Mouse (Mus musculus) retina, embryonic 14.5 days (tissue): ENCODE measurements around the gene Lrrc4c.
A peak's percentile ranks its signal among the peaks of the same experiment; 100 is the strongest.

Experiments used
- DNase-seq: peaks from one replicate; pipeline ENCODE4 v3.0.0-alpha.2; 2015; ENCODE audit warnings: low spot score

Lrrc4c gene

GRCm38 (mm10) chr2:96317387-96318299 is at the start of gene Lrrc4c:
Gene Lrrc4c (plus strand): TSS chr2:96318169.
- DNase-seq: peak; percentile 57

DNA sequence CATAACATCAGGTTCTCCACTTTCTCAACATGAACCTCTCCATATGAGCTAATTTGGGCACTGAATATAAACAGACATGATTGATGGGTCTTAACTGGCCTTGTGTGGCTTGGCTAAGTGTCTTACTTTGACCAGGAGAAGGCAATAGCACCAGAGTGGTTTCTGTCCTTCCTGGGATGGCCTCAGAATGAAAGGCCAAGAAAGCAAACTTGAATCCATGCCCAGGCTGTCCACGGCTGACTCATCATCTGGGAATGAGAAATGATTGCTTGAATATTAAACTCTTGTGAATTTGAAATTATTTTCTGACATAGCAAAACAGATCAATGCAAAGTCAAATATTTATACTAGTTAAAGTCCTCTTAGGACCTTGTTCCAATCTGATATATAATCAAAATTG is 42.9 kb upstream of the Lrrc4c start:
- DNase-seq: no peak

- peak; percentile 10 for DNase-seq
Observed at GRCm38 (mm10) chr2:96282926-96283325, 35.0 kb upstream of the Lrrc4c start.

DNA sequence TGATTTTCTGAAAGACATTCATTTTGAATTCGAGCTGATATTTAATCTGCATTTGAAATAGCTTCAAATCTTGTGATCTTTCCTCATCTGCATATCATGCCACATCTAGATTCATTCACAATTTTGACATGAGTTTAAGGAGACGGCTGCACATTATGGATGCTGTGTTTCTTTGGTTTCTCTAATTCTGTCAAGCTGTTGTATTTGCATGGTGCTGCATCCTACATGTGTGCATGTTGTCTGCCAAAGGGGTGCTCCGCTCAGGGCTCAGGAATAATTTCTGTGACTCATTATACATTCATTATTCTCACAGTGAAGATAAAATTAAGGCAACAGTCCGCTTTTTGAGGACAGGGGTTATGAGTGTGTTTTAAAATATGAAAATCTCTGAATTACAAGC is 30.5 kb upstream of the Lrrc4c start:
- no peak for DNase-seq

- DNase-seq: no peak
Observed at GRCm38 (mm10) chr2:96290541-96290940, 27.4 kb upstream of the Lrrc4c start.

DNA sequence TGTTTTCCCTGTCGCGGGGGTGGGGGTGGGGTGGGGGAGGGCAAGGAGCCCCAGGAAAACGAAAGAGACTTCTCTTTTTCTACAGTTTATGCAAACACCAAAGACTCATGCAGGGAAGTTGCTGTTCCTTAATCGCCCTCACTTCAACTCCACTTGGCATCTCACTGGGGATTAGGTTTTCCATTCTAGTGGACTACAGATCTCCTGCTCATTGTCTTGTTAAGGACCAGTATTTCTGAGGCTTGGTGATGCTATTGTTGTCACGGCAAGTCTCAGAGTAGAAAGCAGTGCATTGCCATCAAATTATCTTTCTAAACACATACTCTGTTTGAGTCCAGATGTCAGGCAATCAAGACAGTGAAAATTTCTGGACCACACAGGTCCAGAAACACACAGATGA is 2.9 kb upstream of the Lrrc4c start:
- DNase-seq: peak; percentile 27

- DNase-seq: peak; percentile 54
Observed at GRCm38 (mm10) chr2:96316531-96316930, 1.4 kb upstream of the Lrrc4c start.

DNA sequence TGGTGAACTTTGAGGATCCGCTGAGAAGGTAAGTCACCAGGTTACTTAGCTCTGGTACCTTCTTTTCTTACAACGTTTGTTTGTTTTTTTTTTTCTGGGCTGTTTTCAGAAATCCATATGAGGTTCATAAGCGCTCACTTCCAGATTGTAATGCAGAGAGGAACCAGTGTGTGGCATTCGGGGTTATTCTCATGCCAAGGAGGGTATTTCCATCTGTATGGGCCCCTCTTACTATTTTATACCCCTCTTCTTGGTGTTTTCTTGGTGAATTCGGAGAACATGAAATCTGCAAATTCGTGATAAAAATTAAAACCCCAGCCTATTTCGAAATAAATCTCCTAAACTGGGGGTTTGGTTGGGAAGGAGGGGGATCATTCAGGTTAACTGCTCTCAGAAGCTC is 587 bp downstream of the Lrrc4c start:
- peak; percentile 40 for DNase-seq

GRCm38 (mm10) chr2:96319201-96319600 is 1.2 kb downstream of the Lrrc4c start:
- DNase-seq: peak; percentile 42

- DNase-seq: no peak
Observed at GRCm38 (mm10) chr2:96319649-96320048, 1.7 kb downstream of the Lrrc4c start.

DNA sequence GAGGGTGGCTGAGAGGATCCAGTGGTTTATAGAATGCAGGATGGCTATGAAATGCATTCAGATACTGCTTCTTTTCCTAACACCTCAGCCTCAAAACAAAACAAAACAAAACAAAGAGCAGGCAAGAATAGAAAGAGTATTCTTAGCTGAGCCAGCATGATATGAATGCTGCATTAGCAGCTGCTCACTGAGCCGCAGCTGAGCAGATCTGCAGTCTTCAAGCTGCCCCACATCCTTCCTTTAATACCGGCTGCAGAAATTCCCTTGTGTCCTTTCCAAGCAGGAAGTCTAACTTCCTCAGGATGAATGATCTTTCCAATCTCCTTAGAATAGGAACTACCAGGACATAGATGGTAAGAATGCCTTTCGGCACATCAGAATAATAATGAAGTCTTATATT is 16.7 kb downstream of the Lrrc4c start:
- no peak for DNase-seq

- DNase-seq: peak; percentile 68
Observed at GRCm38 (mm10) chr2:96337354-96337753, 19.4 kb downstream of the Lrrc4c start.

DNA sequence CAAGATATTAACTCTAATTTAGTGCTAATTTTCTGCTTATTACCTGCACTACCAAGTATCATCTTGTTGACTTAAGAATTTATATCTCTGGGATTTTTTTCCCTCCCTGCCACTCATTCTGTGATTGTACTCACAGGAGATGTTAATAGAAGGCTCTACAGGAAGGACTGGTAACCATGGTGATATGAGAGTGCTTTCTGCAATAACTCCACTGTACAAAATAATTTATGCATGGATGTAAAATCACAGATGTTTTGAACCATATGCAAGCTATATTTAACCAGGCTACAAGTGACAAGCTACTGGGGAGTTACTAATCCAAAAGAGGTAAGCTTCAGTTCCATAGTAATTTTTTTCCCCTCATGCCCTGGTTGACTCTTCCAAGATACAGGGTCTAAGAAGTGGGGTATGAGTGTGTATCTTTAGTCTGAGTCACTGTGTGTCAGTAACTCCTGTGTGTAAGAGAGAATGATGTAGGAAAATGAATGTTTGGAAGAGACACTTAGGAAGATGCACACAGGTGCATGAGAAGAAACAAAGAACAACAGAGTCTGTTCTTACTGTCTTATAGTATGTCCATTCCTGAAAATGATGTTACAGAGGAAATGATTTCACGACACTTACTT is 83.3 kb downstream of the Lrrc4c start:
- DNase-seq: no peak

DNA sequence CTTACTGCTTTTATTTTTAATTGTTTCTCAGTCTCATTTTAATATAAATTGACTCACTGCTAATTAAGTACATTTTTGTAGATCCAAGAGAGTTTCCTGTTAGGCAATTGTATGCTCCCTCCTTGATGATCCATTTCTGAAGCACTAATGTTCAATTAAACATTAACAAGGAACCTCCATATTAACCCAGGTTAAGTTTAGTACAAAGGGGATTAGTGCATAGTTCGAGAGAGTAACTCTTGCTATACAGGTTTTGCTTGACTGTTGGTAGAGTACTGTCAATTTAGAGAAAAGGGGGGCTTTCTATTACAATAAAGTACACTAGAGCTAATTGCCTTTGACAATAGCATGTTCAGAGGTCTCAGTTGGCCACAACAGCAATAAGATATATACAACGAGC is 84.5 kb downstream of the Lrrc4c start:
- DNase-seq: no peak

DNA sequence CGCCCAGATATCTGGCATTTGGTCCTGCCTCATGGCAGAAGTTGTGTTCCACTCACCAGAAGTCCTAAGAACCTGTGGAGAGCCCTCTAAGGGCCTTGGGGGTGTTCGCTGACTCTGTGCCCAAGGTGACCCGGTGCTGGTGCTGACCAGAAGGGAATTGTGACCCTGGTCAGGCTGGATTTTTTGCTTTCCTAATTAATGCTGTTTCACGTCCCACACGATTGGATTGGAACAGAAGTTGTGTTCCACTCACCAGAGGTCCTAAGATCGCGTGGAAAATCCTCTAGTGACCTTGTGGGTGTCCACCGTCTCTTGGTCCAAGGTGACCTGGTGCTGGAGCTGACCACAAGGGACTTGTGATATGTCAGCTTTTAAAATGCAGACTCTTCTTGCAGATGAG is 88.9 kb downstream of the Lrrc4c start:
- DNase-seq: no peak

DNA sequence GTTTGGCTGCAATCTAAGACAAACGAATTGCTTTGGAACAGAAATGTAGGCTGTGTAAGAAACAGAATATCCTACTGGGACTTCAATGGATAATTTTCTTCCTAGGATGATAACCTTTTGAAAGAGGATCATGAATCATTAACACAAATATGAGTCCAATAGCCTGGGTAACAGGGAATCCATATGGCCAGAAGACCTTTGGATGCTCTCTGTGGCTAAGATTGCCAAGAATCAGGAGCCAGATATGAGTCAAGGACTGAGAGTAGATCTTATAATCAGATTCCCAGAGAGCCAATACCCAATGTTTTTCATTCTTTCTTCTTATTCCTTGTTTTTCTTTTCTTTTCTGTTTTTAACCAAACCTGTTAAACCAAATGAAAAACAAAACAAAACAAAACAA is 93.2 kb downstream of the Lrrc4c start:
- no peak for DNase-seq

DNA sequence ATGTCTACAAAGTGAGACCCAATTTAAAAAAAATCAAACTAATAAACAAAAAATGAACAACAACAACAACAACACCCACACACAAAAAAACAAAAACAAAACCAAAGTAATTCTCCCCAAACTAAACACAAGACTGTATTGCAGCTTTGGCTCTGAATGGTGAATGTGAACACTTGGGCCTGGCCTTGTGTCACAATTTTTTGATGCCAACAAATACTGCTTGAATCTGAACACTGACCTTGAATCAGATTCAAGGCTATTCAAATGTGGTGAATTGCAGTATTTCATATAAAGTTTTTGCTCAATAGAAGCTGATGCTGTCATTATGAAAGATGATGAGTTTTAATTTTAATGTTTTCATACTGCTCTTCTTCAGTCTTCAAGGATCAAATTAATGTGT is 143.6 kb downstream of the Lrrc4c start:
- DNase-seq: no peak

DNA sequence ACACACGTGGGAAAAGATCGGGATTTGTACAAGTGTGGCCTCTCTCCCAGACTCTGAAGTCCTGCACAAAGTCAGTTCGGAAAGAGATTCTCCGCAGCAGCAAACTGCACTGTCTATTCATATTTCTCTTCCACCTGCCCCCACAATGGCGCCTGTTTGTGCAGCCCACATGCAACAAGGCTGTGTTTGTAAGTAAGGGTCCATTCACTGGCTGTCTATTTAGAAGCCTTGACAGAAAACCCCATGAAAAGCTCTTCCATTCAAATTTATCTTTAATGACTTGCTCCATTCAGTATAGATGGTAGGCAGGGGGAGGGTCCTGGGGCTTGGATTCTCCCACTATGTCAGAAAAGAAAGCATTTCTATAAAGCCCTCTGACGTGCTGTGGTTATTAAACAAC is 157.7 kb downstream of the Lrrc4c start:
- DNase-seq: no peak

- peak; percentile 57 for DNase-seq
Observed at GRCm38 (mm10) chr2:96499116-96499882, 181.3 kb downstream of the Lrrc4c start.

DNA sequence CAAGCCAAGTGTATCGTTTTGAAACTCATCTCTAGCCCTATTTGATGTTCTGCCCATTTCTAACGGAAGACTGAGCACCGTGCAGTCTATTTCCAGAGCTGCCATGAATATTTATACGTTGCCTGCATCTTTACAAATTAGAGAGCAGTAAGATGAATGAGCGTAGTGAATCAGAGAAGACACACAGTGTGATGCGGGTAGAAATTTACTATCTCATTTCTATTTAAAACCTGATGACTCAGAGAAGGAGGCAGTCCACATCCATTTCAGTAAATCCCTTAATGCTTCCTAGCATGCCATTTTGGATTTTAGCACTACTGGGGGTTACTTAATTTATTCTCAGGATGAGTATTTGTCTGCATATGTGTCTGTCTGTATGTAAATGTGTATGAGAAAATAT is 186.2 kb downstream of the Lrrc4c start:
- no peak for DNase-seq

GRCm38 (mm10) chr2:96505641-96506040 is 187.7 kb downstream of the Lrrc4c start:
- no peak for DNase-seq

DNA sequence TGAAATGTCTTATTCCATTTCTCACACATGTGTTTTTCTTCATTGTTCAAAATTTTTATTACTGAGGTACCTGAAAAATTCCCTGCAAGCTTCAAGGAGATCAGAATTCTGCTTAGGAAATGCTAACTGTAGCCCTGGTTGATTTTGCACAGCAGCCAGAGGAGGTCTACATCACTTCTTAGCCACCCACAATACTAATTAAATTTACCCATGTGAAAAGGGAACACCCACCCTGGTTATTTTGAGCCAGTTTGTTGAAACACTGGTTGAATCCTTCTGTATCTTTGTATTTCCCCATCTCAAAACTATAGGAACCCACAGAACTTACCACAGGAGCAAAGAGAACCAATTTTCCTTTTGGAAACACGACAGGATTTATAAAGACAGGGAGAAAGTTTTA is 191.0 kb downstream of the Lrrc4c start:
- no peak for DNase-seq

DNA sequence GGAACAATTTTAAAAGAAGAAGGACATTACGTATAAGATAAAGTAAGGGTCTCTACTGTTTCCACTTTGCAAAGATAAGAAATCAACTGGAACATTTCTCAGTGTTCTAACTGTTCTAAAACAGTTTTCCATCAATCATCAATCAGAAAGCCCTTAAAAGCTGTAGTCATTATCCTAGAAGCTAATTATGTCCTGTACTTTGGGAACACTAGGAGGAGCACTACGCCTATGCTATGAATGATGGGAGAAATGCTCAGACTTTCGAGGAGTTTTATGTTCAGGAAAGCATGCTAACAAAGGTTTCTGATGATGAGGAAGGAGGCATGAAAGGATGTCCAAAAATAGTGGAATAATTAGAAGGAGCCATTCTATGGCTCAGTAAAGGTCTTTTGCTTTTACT is 219.5 kb downstream of the Lrrc4c start:
- DNase-seq: no peak
